Mouse (Mus musculus) midbrain, embryonic 15.5 days (tissue): Measurements from ENCODE around the gene Zbtb25. TPM values are rescaled to one million over a fixed set of nuclear protein-coding genes. Genes with fewer than 3 reads are reported as not detected.

Experiments
- ATAC-seq: fragments of 200-750 bp; cut with Nextera tagmentation; replicated peaks from 2 replicates; pipeline ENCODE4 v1.8.0; 2017; ENCODE audit warnings: moderate TSS enrichment
- H3K27ac ChIP-seq: fragments of 300-500 bp; sonication (generic); 2 replicates; pipeline ENCODE4 v1.5.1; 2015; ENCODE audit warnings: mild to moderate bottlenecking, inconsistent platforms
- H3K27me3 ChIP-seq: fragments of 300-500 bp; sonication (generic); replicated peaks from 2 replicates; pipeline ENCODE4 v1.6.1; 2015; ENCODE audit warnings: inconsistent platforms
- H3K36me3 ChIP-seq: fragments of 300-500 bp; sonication (generic); replicated peaks from 2 replicates; pipeline ENCODE4 v1.6.1; 2015; ENCODE audit warnings: inconsistent platforms
- H3K4me1 ChIP-seq: fragments of 300-500 bp; sonication (generic); 2 replicates; pipeline ENCODE4 v1.6.1; 2015; ENCODE audit warnings: inconsistent platforms
- H3K4me2 ChIP-seq: fragments of 300-500 bp; sonication (generic); 2 replicates; pipeline ENCODE4 v1.6.1; 2015; ENCODE audit warnings: inconsistent platforms, mild to moderate bottlenecking, moderate library complexity
- H3K4me3 ChIP-seq: fragments of 300-500 bp; sonication (generic); 2 replicates; pipeline ENCODE4 v1.5.1; 2015; ENCODE audit warnings: mild to moderate bottlenecking, inconsistent platforms
- H3K9ac ChIP-seq: fragments of 300-500 bp; sonication (generic); 2 replicates; pipeline ENCODE4 v1.6.1; 2015; ENCODE audit warnings: mild to moderate bottlenecking, inconsistent platforms
- H3K9me3 ChIP-seq: fragments of 300-500 bp; sonication (generic); 2 replicates; pipeline ENCODE4 v1.6.1; 2016; ENCODE audit warnings: inconsistent platforms
- WGBS: fragments of 180-500 bp; shearing (Covaris S2); methylation state at CpG from one replicate; pipeline ENCODE4 v1.1.7; 2015; ENCODE audit warnings: mixed read lengths; 5-methylcytosine and 5-hydroxymethylcytosine counted together
- polyA plus RNA-seq: library from polyadenylated mRNA; unstranded; fragments of >200 nt; fragmentation: Nextera tagmentation; extraction: Ambion mirVana; gene quantifications from 2 replicates; pipeline ENCODE4 v1.2.1, GENCODE M21; 2015

Gene Zbtb25
- polyA plus RNA-seq, 1 experiment from 2014 or later, result 15.1 TPM

GRCm38 (mm10) chr12:76373991-76374390 lies 4.6 kb upstream of the Zbtb25 start:
- Histone ChIP-seq H3K4me1 (peaks cover 17% of the 10 kb centered on the region), H3K9me3 (no peaks in the 10 kb centered on the region), H3K4me3 (no peak overlapping the region), H3K27me3 (no peaks in the 10 kb centered on the region), H3K27ac (no peak overlapping the region), H3K9ac (no peak overlapping the region), H3K4me2 (no peak overlapping the region), H3K36me3 (no peaks in the 10 kb centered on the region)
- ATAC-seq, result no peak
- WGBS, result 74% methylated on average over 6 of the region's 6 CpGs

- Histone ChIP-seq H3K27me3 (no peaks in the 10 kb centered on the region), H3K27ac (no peak overlapping the region), H3K9ac (no peak overlapping the region), H3K9me3 (no peaks in the 10 kb centered on the region), H3K4me3 (no peak overlapping the region), H3K4me1 (peaks cover 23% of the 10 kb centered on the region), H3K4me2 (no peak overlapping the region), H3K36me3 (no peaks in the 10 kb centered on the region)
- no peak for ATAC-seq
- WGBS, result 67% methylated on average over 7 of the region's 7 CpGs
Observed at GRCm38 (mm10) chr12:76372881-76373818, 3.7 kb upstream of the Zbtb25 start.

GRCm38 (mm10) chr12:76372046-76372445 lies 2.6 kb upstream of the Zbtb25 start:
- 0 out of 2 replicates have a peak overlapping the region, but pooled peaks have one; percentile 97 for H3K9ac ChIP-seq
- WGBS, result 45% methylated on average over 7 of the region's 7 CpGs
- H3K4me1 ChIP-seq, result peaks cover 34% of the 10 kb centered on the region

GRCm38 (mm10) chr12:76370831-76371571 lies 1.6 kb upstream of the Zbtb25 start:
- Histone ChIP-seq H3K4me1 (peaks cover 37% of the 10 kb centered on the region), H3K27me3 (no peaks in the 10 kb centered on the region), H3K27ac (peak overlapping the region; percentile 96), H3K4me2 (peak overlapping the region; percentile 95), H3K4me3 (peak overlapping the region; percentile 64), H3K9ac (peak overlapping the region; percentile 97), H3K9me3 (no peaks in the 10 kb centered on the region), H3K36me3 (no peaks in the 10 kb centered on the region)
- peak; percentile 7; the same call in 1 of the 2 replicates for ATAC-seq
- WGBS, result under 1% methylated on average over 62 of the region's 63 CpGs

More at GRCm38 (mm10) chr12:76372046-76372445, 2.6 kb upstream of the Zbtb25 start:
- Histone ChIP-seq H3K9me3 (no peaks in the 10 kb centered on the region), H3K36me3 (no peaks in the 10 kb centered on the region), H3K27me3 (no peaks in the 10 kb centered on the region), H3K4me2 (peak overlapping the region; percentile 95), H3K4me3 (peak overlapping the region; percentile 64), H3K27ac (no peak overlapping the region)
- no peak for ATAC-seq

GRCm38 (mm10) chr12:76369978-76370830 lies 802 bp upstream of the Zbtb25 start, which contains the start of gene Zbtb1:
Gene Zbtb1 (plus strand): TSS chr12:76370266.
- Histone ChIP-seq H3K27me3 (no peaks in the 10 kb centered on the region), H3K36me3 (no peaks in the 10 kb centered on the region), H3K9ac (peak within 1 kb of the TSS; percentile 97), H3K4me1 (peaks cover 37% of the 10 kb centered on the region), H3K4me3 (peak within 1 kb of the TSS; percentile 64), H3K27ac (peak within 1 kb of the TSS; percentile 96), H3K9me3 (no peaks in the 10 kb centered on the region), H3K4me2 (peak within 1 kb of the TSS; percentile 95)
- peak; percentile 69 for ATAC-seq
- under 1% methylated on average over 94 of the region's 99 CpGs for WGBS

- Histone ChIP-seq H3K9me3 (no peaks in the 10 kb centered on the region), H3K27me3 (no peaks in the 10 kb centered on the region), H3K4me3 (peak overlapping the region; percentile 64), H3K4me1 (peaks cover 37% of the 10 kb centered on the region), H3K9ac (peak overlapping the region; percentile 97), H3K4me2 (peak overlapping the region; percentile 95), H3K36me3 (no peaks in the 10 kb centered on the region), H3K27ac (peak overlapping the region; percentile 96)
- ATAC-seq, result peak; percentile 58
- under 1% methylated on average over 26 of the region's 26 CpGs for WGBS
Observed at GRCm38 (mm10) chr12:76368790-76369205, 604 bp downstream of the Zbtb25 start.

- Histone ChIP-seq H3K36me3 (no peaks in the 10 kb centered on the region), H3K4me3 (peak overlapping the region; percentile 64), H3K27ac (peak overlapping the region; percentile 96), H3K4me1 (peaks cover 37% of the 10 kb centered on the region), H3K9ac (peak overlapping the region; percentile 97), H3K9me3 (no peaks in the 10 kb centered on the region), H3K27me3 (no peaks in the 10 kb centered on the region), H3K4me2 (peak overlapping the region; percentile 95)
- no peak for ATAC-seq
- WGBS, result 7% methylated on average over 9 of the region's 9 CpGs
Observed at GRCm38 (mm10) chr12:76368201-76368789, 1.1 kb downstream of the Zbtb25 start.

GRCm38 (mm10) chr12:76367096-76367995 lies 2.1 kb downstream of the Zbtb25 start:
- no peak for ATAC-seq
- Histone ChIP-seq H3K36me3 (no peaks in the 10 kb centered on the region), H3K27ac (no peak overlapping the region), H3K4me3 (no peak overlapping the region), H3K9ac (0 out of 2 replicates have a peak overlapping the region, but pooled peaks have one; percentile 97), H3K4me2 (peak overlapping the region; percentile 95), H3K9me3 (no peaks in the 10 kb centered on the region), H3K4me1 (peaks cover 32% of the 10 kb centered on the region), H3K27me3 (no peaks in the 10 kb centered on the region)
- 31% methylated on average over 14 of the region's 14 CpGs for WGBS

GRCm38 (mm10) chr12:76366276-76366675 lies 3.1 kb downstream of the Zbtb25 start:
- H3K9me3 ChIP-seq, result no peaks in the 10 kb centered on the region
- H3K27ac ChIP-seq, result no peak overlapping the region
- no peaks in the 10 kb centered on the region for H3K36me3 ChIP-seq
- peaks cover 22% of the 10 kb centered on the region for H3K4me1 ChIP-seq
- H3K27me3 ChIP-seq, result no peaks in the 10 kb centered on the region
- ATAC-seq, result no peak
- no peak overlapping the region for H3K4me3 ChIP-seq
- WGBS, result 92% methylated on average over 3 of the region's 3 CpGs
- H3K4me2 ChIP-seq, result no peak overlapping the region
- no peak overlapping the region for H3K9ac ChIP-seq

- 84% methylated on average over 9 of the region's 9 CpGs for WGBS
Observed at GRCm38 (mm10) chr12:76362303-76362676, 7.1 kb downstream of the Zbtb25 start.

More at GRCm38 (mm10) chr12:76362303-76362676, 7.1 kb downstream of the Zbtb25 start:
- Histone ChIP-seq H3K27ac (no peak overlapping the region), H3K4me3 (no peak overlapping the region), H3K9me3 (no peaks in the 10 kb centered on the region), H3K27me3 (no peaks in the 10 kb centered on the region), H3K4me2 (no peak overlapping the region), H3K9ac (no peak overlapping the region), H3K36me3 (no peaks in the 10 kb centered on the region), H3K4me1 (peaks cover 6% of the 10 kb centered on the region)
- no peak for ATAC-seq
